In genomic region chr14:103951899-103952298, GRCm38 (mm10) we compare ENCODE assay signal across 16 mouse cellular contexts.
"Had no signal": no experiment of that assay in that cellular context is flagged by ENCODE, and none has a peak within 500 bp of the region (broad histone marks: within the 10 kb centered on the region; RNA-seq: fewer than 3 reads in every experiment).

No protein-coding gene starts in this region.

- H3K27ac ChIP-seq: neural tube, embryonic 13.5 days; neural tube, embryonic 15.5 days; stomach, embryonic 15.5 days; stomach, postnatal 0 days had no signal

- H3K9me3 ChIP-seq: neural tube, embryonic 13.5 days; neural tube, embryonic 15.5 days; stomach, embryonic 15.5 days had no signal

- H3K4me1 ChIP-seq: stomach, embryonic 15.5 days had no signal

- DNase-seq: retina, postnatal 1 day; right cerebral cortex, adult 18-20 months; right cerebral cortex, postnatal 14 days; right cerebral cortex, postnatal 25 days; right cerebral cortex, postnatal 4 days; spleen, adult 18-20 months; thymus, adult 18-20 months; thymus, adult 2 months; thymus, postnatal 14 days; thymus, postnatal 25 days; thymus, postnatal 36 days; thymus, postnatal 4 days had no signal

- H3K4me3 ChIP-seq: neural tube, embryonic 13.5 days; neural tube, embryonic 15.5 days; stomach, embryonic 15.5 days had no signal

- H3K36me3 ChIP-seq: neural tube, embryonic 13.5 days; neural tube, embryonic 15.5 days; stomach, embryonic 15.5 days had no signal

- H3K4me2 ChIP-seq: neural tube, embryonic 13.5 days; neural tube, embryonic 15.5 days; stomach, embryonic 15.5 days had no signal

- H3K27me3 ChIP-seq: neural tube, embryonic 13.5 days; neural tube, embryonic 15.5 days; stomach, embryonic 15.5 days had no signal

- H3K9ac ChIP-seq: neural tube, embryonic 13.5 days; neural tube, embryonic 15.5 days; stomach, embryonic 15.5 days had no signal
